Mouse (Mus musculus) cerebellum, postnatal 14 days (tissue): ENCODE data around the gene Clec2l.
A peak's percentile ranks its signal among the peaks of the same experiment; 100 is the strongest.

Experiments
- DNase-seq, 2 experiments: peaks; one replicate each; pipeline ENCODE4 v3.0.0; 2021; ENCODE audit warnings: mixed read lengths in 2 of 2

The Clec2l gene

DNA sequence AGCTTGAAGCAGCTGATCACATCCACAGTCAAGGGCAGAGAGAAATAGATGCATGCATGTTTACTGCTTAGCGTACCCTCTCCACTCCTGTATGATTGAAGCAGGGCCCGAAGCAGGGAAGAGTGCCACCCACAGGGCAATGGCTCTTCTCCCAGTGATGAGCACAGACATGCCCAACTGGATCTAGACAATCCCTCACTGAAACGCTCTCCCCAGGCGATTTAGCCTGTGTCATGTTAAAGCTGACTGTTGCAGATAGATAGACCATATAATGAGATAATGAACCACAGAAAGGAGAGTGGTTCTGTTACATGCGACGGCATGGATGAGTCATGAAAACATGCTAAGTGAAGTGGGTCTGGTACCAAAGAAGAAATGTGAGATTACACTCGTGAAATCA, 8.4 kb downstream of the Clec2l start:
- DNase-seq: no peak

DNA sequence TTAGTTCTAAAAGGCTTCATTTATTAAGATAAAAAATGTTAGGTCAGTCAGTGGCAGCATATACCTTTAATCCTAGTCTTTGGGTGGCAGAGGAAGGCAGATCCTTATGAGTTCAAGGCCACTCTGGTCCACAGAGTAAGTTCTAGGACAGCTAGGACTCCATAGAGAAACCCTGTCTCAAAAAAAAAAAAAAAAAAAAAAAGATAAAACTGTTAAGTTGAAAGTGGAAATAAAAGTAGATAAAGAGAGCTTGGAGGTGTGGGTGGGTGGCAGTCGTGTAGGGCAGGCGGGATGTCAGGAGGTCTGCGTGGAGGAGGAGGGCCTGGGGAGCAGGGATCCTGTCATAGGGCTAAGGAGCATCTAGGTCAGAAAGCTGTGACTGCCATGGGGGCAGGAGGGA, 9.1 kb downstream of the Clec2l start:
- DNase-seq: no peak

DNA sequence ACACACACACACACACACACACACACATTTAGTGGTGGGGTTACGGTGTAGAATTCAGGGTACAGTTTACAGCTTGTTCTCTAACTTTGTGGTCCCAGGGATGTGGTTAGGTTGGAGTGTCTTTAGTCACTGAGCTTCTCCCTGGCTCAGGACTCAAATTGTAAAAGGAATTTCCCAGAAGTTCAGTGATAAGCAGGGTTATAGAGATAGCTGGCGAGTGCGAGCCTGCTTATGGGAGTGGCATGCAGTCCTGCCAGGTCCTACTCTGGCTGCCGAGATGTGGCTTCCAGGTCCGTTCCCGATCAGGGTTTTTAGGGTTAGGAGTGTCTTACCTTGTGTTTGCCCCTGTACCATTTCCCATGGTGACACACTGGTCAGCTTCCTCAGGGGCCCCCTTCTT, 13.3 kb downstream of the Clec2l start:
- DNase-seq: no peak

DNA sequence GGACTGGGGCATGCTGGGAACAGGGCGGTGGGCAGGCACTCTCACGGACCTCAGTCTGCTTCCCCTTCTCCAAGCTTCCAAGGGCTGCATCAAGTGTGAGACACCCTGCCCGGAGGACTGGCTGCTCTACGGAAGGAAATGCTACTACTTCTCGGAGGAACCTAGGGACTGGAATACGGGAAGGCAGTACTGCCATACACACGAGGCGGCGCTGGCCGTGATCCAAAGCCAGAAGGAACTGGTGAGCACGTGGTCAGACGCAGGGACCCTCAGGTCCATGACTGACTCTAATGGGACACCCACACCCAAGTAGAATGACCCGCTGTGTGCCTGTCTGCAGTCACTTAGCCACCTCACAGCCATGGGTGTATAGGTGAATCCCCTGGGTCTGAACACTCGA, 13.9 kb downstream of the Clec2l start:
- no peak for DNase-seq

DNA sequence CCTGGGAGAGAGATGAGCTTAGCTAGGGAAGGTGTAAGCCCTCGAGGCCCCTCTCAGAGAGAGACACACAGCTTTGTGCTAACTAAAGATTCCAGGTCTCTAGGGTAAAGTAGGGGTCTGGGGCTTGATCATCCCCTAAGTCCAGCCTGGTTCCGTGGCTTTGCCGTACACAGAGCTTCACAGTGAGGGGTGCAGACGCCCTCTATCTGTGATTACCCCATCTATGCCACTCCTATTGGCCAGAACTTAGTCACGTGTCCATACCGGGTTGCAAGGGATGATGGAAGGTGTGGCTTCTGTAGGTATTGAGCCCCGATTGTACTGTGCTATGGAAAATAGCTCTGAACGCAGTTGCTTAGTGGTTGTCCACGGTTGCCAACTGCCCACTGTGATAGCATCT, 14.8 kb downstream of the Clec2l start:
- DNase-seq: no peak

DNA sequence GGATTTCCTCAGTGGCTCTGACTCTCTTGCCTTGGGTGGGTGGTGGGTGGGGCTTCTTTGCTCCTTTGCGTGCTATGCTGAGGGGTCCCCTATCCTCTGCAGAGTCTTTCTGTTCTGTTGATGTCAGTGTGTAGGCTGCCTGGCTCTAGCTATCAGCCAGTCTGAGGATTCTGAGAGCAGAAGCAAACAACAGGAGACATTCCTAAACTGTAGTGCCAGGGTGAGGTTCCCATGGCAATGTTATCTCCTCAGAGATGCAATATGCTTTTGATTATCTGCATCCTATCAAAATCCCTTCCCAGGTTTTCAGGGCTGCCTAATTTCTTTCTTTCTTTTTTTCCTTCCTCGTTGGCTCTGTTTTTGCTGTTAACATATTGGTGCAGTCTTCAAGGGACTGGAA, 19.7 kb downstream of the Clec2l start:
- no peak for DNase-seq

DNA sequence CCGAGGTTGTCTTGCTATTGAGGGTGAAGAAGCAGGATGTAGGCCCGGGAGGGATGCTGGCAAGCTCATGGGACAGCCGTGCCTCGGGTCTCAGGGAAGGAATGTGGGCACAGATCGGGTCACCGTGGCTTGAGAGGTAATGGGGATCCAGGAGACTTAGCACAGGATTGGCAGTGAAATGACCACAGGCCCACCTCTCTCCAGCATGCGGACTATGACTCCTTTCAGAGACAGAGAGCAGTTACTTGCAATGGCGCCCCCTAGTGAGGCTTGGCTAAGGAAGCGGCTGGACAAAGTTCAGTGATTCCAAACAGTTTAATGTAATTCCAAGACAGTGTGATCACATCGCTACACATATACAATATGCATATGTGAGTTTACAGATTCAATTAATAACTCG, 24.3 kb downstream of the Clec2l start:
- DNase-seq: peak; percentile 65 to 80

DNA sequence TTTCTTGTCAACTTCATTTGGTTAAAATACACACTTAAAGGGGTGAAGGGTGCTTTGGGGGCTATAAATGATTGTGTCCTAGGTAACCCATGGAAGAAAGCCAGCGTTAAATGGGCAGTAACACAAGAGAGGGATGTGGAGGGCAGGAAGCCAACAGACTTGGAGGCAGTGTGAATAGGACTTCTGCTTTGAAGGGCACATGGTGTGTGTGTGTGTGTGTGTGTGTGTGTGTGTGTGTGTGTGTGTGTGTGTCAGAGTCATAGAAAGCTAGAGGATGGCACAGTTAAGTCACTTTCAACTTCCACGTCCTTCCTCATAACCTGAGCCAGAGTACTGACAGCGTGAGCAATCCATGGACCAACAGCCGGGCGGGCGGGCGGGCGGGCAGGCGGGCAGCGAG, 26.0 kb downstream of the Clec2l start:
- DNase-seq: peak in 1 of 2 experiments; percentile 39

DNA sequence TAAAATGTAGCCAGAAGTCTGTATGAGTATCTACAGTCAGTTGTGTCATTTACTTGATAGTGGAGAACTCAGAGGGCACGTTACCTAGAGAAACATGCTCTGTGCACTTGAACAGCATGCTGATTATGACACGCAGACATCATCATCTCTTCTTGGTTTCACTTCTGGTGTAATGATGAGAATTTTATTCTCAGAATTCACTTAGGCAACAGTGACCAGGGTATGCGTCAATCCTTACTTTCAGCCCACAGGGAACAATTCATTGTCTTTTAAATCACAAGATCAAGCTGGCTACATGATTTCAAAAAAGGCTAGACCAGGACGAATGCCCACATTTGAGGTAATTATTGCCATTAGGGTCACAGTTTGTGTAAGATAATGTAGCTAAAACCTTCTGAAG, 27.7 kb downstream of the Clec2l start:
- DNase-seq: no peak

DNA sequence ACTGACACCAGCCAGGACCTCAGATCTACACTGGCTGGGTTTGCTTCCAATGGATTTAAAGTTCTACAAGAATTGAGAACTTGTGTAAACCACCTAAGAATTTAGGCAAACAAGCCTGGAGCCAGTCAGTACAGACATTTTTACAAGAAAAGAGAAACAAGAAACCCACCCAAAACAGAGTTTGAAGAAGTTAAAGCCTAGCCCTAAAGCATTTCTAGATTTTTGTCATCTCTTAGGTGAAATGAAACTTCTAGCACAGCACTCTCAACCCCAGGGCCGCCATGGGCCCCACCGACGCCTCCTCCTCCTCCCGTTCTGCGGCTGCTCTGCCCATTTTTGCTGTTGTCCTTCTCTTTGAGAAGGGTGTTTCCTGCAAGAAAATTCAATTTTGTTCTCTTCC, 28.2 kb downstream of the Clec2l start:
- DNase-seq: no peak

DNA sequence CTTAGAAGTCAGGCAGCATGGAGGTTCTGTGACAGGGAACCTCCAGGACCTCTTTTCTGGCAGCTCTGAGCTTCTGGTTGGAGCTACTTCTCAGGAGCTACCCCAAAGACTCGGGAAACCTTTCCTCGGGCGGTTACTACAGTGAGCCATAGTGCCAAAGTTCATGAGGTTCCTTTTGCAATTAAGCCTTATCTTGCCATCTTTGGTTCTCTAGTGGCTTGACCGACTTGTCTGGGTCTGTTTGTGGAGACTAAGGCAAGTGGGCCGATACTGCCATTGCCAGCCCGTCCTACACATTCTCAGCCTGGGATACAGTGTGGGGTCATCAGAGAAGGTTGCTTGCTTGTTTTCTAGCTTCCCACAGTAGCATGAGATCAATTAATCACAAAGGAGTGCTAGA, 29.7 kb downstream of the Clec2l start:
- no peak for DNase-seq

DNA sequence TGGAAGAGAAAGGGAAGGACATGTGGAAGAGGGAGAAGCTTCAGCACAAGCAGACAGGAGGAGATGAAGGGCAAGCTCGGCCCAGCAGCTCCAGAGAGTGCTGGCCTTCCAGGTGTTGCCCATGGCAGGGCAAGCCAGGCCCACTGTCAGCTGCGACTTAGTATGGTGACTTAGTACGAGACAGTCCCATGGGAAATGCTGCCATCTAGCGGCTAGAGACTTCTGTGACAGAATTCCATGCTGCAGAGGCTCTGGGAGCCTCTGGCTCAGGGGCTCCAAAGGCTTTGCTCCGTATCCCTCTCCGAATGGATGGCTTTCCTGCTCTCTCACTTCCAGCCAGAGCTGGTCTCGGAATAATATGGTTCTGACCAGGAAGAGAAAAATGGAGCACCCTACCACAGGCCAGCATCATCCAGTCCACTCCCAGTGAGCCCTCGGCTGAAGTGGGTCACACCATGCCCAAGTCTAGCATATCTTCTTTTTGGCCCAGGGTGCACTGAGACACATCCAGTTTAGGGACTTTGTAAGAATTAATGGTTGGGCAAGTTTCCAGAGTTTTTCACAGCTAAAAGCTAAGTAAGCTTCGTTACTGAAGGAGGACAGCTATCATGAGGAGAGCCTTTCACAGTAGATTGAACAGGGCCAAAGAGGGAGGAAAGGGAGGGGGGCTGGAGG, 32.6 kb downstream of the Clec2l start:
- peak; percentile 90 to 94 for DNase-seq

DNA sequence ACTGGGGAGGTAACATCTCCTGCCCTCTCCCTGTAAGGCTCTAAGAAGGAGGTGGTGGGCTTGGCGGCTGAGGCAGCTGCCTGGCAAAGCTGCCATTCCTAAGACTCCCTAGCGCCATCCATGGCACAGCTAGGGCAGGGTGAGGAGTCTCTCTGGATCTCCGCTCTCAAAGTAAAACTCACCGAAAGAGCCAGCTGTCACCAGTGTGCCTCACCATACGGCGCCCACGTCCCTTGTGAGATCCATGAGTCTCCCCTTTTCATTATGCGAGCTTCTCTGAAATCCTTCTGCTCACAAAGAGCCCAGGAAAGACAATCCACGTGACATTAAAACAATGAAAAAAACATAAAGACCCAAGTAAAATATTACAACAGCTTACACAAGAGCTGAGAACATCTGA, 33.7 kb downstream of the Clec2l start:
- DNase-seq: no peak

DNA sequence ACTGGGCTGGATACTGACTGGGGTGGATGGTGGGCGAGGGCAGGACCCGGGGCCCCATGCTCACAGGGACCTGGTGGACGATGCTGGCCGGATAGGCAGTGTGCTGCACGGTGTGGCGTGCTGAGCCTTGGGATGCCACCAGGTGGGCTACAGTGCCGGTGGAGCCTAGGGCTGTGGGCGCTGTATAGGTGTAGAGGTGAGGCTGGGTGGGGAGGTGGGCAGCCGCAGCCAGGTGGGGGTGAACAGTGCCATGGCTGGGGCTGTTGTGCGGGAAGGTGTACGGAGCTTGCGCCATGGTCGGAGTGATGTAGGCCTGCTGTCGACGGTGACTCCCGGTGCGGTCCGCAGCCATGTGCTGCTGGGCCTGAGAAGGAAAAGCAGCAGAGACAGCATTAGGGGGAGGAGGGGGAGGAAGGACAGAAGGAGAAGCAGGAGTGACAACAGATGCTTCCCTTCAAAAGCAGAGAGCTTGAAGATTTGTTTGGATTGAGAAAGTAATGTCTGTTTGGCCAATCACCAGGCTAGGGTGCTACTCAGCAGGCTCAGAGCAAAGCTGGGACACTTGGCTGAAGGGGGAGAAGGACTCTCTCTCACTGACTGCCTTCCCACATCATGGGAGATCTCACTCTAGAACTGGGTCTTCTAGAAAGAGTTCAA, 35.5 kb downstream of the Clec2l start:
- no peak for DNase-seq

DNA sequence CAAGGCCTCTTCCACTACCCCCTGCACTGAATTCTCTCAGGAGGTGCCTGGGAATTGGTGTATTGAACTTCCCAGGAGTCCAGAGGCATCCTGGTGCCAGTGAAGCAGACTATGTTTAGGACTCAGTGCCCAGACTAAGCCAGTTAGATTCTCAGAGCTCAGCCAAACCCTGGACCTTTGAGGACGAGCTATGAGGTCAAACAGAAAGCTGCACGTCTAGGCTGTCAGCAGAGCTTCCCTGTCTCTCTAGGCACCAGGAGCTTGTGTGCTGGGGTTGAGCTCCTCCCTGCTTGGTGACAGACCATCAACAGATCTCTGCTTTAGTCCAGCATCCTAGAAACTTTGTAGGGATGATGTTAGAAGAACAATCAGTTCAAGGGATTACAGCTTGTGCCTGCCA, 38.6 kb downstream of the Clec2l start:
- DNase-seq: no peak

DNA sequence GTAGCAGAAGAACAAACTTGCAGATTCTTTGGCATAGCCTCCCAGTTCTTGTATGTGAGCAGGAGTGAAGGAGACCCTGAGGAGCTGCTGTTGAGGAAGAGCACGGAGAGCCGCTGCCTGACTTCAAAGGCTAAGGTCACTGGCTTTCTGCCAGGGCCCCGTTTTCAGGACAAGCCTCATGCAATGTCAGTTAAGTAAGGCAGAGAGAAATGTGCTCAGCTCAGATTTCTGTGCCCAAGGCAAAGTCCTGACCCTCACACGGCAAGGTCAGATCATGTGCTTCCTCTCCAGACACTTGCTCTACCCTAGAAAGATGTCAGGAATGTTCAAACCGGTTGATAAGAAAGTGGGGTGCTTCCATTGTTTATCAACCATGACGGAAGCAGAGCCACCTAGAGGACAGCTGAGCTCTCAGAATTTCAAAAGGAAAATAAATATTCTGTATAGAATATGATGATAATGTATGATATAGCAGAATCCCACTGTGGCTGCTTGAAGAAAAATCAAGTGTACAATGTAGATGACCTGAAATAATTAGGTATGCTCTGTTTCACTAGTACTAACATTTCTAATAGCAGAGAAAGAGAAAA, 40.0 kb downstream of the Clec2l start:
- DNase-seq: peak in 1 of 2 experiments; percentile 30

DNA sequence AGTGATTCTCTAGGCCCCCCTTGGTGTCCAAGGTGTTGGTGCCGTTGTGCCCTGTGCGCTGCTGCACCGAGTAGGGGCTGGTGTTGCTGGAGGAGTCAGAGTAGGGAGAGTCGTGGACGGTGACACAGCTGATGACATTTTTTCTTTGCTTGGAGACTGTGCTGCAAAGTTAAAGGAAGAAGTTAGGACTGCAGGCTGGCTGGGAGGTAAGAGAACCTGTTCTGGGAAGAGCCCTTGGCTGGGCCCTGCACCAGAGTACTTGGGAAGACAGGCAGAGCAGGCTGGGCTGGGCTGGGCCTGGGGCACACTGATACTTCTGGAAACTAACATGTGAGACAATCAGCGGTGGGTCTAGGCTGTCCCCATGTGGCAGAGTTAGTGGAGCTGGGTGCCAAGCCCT, 40.7 kb downstream of the Clec2l start:
- DNase-seq: no peak

DNA sequence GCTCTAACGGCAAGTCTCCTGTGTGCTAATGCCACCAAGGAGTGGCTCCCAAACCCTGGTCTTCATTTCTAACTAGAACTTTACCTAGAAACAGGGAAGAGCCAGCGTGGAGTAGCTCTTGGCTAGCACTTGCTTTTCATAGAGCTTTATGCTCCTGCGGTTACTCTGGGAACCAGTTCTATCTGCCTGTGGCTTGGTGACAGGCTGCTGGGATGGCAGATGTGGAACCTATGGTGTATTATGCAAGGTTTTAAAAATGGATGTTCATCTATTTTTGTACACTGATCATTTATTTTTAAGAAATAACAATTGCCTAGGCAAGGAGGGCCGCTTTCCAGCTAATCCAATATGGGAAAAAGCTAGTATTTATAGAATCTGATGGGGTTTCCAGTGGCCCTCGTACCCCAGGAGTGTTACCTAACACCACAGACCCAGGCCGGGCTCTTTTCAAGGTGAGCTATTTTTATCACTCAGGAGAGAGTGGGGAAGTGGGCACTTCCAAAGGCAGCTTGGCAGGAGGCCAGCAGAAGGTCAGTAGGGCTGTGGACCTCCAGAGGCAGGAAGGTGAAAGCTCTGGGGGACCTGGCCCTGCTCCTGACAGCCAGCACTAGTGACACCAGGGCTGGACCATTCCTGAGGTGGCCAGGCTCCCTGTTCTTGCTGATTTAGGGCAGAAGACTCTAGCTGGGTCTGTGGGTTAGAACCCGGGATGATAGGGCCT, 41.6 kb downstream of the Clec2l start:
- peak; percentile 20 to 38 for DNase-seq

DNA sequence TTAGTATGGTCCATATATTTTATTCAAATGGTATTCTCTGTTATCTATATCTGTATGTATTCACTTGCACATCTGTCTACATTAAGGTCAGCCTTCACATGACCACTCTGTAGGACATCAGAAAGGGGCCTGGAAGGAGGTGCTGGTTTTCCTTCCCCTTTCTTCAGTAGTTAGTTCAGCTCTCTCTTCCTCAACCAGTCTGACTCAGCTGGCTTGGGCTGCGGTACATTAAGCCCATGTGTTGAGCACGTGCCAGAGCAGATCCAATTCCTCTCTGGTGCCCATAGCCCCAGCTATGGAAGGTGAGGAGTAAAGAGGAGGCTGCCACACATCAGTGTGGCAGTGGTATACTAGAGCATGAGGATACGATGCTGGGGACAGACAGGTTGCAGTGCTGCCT, 47.6 kb downstream of the Clec2l start:
- no peak for DNase-seq

DNA sequence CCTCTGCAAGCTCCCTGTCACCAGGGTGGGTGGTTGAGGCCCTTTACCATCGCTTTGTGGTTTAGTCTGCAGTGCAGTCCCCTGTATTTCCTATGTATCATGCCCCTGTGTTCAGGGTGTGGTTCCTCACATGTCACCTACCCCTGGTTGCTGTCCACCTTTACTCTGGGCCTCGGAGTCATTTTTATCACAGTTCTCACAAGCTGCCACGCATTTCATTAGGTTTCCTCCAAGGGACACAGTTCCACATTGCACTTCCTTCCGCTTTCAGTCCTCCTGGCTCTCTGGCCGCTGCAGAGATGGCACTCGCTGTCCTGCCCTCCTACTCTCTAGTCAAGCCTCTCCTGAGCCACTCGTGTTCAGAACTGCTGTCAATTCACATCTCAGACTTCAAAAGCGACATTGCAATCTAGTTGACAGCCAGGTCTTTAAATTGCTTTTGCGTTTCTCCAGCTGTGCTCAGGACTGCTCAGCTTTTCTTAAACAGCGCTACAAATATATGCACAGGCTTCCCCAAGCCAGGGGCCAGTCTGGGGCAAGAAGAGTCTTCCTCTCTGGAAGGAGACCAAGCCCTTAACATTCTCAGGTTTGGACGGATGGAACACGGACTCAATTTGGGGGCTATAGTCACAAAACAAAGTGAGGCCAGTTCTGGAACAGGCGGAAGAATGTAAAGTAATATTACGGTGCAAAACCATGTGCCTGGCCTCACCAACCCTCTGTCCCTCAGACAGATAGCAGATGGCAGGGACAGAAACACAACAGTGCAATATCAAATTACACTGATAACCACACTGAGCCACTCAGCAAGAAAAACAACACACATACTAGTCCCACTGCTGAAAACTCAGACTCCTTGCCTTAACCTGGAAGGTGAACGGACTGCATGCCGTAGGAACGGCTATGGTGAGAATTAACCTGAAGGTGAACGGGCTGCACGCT, 51.4 kb downstream of the Clec2l start:
- DNase-seq: no peak

DNA sequence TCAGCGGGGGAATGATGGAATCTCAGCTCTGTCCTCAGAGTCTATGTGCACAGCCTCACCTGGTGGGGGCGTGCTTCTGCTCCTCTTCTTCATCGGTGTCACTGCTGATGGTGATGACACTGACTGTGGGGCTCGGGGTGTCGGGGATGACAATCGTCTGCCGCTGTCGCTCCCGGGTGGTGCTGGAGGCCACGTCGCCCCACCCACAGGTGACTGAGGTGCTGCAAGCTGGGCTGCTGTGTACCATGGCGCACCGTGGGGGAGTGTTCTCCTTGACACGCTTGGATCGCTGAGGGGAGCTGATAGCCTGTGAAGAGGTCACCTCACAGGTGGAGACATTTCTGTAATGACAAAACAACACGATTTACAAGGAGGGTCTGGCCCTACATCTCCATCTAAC, 53.0 kb downstream of the Clec2l start:
- no peak for DNase-seq

DNA sequence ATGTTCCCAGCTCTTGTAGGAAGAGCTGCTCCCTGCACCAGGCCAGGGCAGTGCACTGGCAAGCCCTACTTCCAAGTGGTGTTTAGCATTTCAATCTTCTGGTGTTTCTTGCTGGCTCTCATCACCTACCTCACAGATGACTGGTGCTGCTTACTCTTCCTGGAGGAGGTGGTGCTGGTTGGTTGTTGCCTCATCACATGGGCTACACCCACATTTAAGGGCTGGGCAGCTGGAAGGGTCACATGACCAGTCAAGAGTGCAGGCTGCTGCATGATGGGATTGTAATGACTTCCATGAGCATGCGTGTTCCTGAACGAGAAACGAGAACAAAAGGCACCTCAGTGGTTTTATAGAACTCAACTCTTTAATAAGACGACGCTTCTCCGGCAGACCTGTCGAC, 55.8 kb downstream of the Clec2l start:
- DNase-seq: no peak

DNA sequence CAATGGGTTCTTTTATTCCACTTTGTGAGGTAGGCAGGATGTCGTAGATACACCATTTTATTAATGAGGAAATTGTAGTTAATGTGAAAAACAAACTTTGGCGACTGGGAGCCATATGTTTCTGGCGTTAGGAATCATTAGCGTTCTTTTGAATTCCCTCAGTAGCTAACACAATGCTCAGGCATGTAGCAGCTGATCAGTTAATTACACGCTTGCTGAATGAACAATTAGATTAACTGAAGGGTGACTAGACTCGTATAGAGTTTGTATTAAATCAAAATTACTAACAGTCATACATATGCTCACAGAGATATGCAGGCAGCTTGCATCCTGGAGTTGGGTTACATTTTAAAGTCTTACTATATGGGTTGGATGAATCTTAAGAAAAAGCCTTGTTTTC, 56.4 kb downstream of the Clec2l start:
- DNase-seq: no peak
